Comparison of ENCODE assay signal across 19 mouse cellular contexts in the genomic region with DNA sequence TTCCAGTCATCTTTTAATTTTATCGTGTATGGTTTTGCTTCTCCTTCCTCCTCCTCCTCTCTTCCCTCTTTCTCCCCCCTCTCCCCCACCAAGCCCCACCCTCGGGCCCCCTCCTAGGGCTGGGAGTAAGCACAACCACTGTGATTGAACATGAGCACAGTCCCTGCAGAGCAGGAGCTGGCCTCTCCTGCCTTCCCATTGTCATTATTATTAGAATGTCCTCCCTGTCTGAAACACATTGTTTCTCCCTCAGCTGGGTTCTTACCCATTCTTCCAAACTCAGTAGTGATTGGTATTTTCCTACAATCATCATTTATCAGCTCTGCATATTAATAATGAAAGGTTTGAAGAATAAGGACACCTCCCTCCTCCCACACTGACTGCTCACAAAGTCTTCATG.
"Had no signal": no experiment of that assay in that cellular context is flagged by ENCODE, and none has a peak within 500 bp of the region (broad histone marks: within the 10 kb centered on the region; RNA-seq: fewer than 3 reads in every experiment).

No protein-coding gene starts in this region.

- H3K9ac ChIP-seq: kidney, embryonic 15.5 days; liver, embryonic 13.5 days; neural tube, embryonic 12.5 days; neural tube, embryonic 15.5 days had no signal

- H3K27me3 ChIP-seq: kidney, embryonic 15.5 days; liver, embryonic 13.5 days; neural tube, embryonic 12.5 days; neural tube, embryonic 15.5 days had no signal

- H3K4me3 ChIP-seq: kidney, embryonic 15.5 days; left cerebral cortex, adult 2 months; liver, embryonic 13.5 days; neural tube, embryonic 12.5 days; neural tube, embryonic 15.5 days had no signal

- H3K36me3 ChIP-seq: kidney, embryonic 15.5 days; liver, embryonic 13.5 days; neural tube, embryonic 12.5 days; neural tube, embryonic 15.5 days had no signal

- H3K9me3 ChIP-seq: kidney, embryonic 15.5 days; liver, embryonic 13.5 days; neural tube, embryonic 12.5 days; neural tube, embryonic 15.5 days had no signal

- H3K27ac ChIP-seq: kidney, embryonic 15.5 days; left cerebral cortex, adult 2 months; liver, embryonic 13.5 days; macrophage; neural tube, embryonic 12.5 days; neural tube, embryonic 15.5 days had no signal

- H3K4me1 ChIP-seq: liver, embryonic 13.5 days; neural tube, embryonic 12.5 days; neural tube, embryonic 15.5 days had no signal

- DNase-seq: kidney, adult 8-10 months; kidney, postnatal 10 days; kidney, postnatal 36 days; layer of hippocampus, postnatal 36 days; liver, embryonic 13.5 days; lung, adult 2 months; lung, postnatal 14 days; midbrain, embryonic 14.5 days; right cerebral cortex, adult 18-20 months; right cerebral cortex, postnatal 14 days; right cerebral cortex, postnatal 4 days; thymus, adult 18-20 months; thymus, postnatal 36 days had no signal

- H3K4me2 ChIP-seq: kidney, embryonic 15.5 days; liver, embryonic 13.5 days; midbrain, embryonic 11.5 days; neural tube, embryonic 12.5 days; neural tube, embryonic 15.5 days had no signal
